Mouse (Mus musculus) forebrain, embryonic 13.5 days (tissue): ENCODE data around the gene Rgl1. TPM values are rescaled to one million over a fixed set of nuclear protein-coding genes. Genes with fewer than 3 reads are reported as not detected.

ENCODE experiments used
- ATAC-seq: fragments of 200-750 bp; cut with Nextera tagmentation; 2 replicates; pipeline ENCODE4 v1.8.0; 2017
- H3K27ac ChIP-seq: fragments of 300-500 bp; sonication (generic); 2 replicates; pipeline ENCODE4 v1.5.1; 2015; ENCODE audit warnings: inconsistent platforms, mild to moderate bottlenecking, moderate library complexity
- H3K27me3 ChIP-seq: fragments of 300-500 bp; sonication (generic); 2 replicates; pipeline ENCODE4 v1.6.1; 2015; ENCODE audit warnings: mild to moderate bottlenecking, inconsistent platforms
- H3K36me3 ChIP-seq: fragments of 300-500 bp; sonication (generic); 2 replicates; pipeline ENCODE4 v1.6.1; 2015; ENCODE audit warnings: mild to moderate bottlenecking, inconsistent platforms; ENCODE audit not compliant: poor library complexity, severe bottlenecking
- H3K4me1 ChIP-seq: fragments of 300-500 bp; sonication (generic); 2 replicates; pipeline ENCODE4 v1.6.1; 2015; ENCODE audit warnings: inconsistent platforms
- H3K4me2 ChIP-seq: fragments of 300-500 bp; sonication (generic); 2 replicates; pipeline ENCODE4 v1.6.1; 2015; ENCODE audit warnings: inconsistent platforms, mild to moderate bottlenecking, moderate library complexity
- H3K4me3 ChIP-seq: fragments of 300-500 bp; sonication (generic); 2 replicates; pipeline ENCODE4 v1.5.1; 2015; ENCODE audit warnings: mild to moderate bottlenecking, inconsistent platforms
- H3K9ac ChIP-seq: fragments of 300-500 bp; sonication (generic); 2 replicates; pipeline ENCODE4 v1.6.1; 2015; ENCODE audit warnings: mild to moderate bottlenecking, inconsistent platforms
- H3K9me3 ChIP-seq: fragments of 300-500 bp; sonication (generic); replicated peaks from 2 replicates; pipeline ENCODE4 v1.6.1; 2016; ENCODE audit warnings: inconsistent platforms
- WGBS: fragments of 180-500 bp; shearing (Covaris S2); methylation state at CpG from one replicate; pipeline ENCODE4 v1.1.7; 2015; 5-methylcytosine and 5-hydroxymethylcytosine counted together
- polyA plus RNA-seq: library from polyadenylated mRNA; unstranded; fragments of >200 nt; fragmentation: Nextera tagmentation; extraction: Ambion mirVana; gene quantifications from 2 replicates; pipeline ENCODE4 v1.2.1, GENCODE M21; 2015

Gene Rgl1
- polyA plus RNA-seq, 1 experiment from 2014 or later = 18.5 TPM

DNA sequence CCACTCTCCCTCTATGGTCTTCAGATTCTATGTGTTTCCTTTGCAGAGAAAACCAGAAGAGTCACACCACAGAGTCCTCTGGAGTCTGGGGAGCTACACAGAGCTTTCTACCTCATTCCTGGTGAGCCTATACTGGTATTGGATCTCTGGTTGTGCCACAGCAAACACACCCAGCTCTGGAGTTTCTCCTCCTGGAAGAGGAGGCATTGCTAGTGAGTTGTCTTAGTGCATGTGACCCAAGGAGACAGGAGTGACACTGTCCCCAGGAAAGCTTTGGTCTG lies 149.4 kb downstream of the Rgl1 start:
- no peak overlapping the region for H3K4me3 ChIP-seq
- H3K9ac ChIP-seq = no peak overlapping the region
- peaks cover 13% of the 10 kb centered on the region for H3K36me3 ChIP-seq
- H3K4me1 ChIP-seq = no peaks in the 10 kb centered on the region
- H3K27ac ChIP-seq = no peak overlapping the region
- no peak for ATAC-seq
- no peaks in the 10 kb centered on the region; the same call in 1 of the 2 replicates for H3K9me3 ChIP-seq
- H3K27me3 ChIP-seq = no peaks in the 10 kb centered on the region
- no peak overlapping the region for H3K4me2 ChIP-seq

- H3K4me3 ChIP-seq = no peak overlapping the region
- WGBS = 84% methylated on average over 10 of the region's 10 CpGs
- H3K9me3 ChIP-seq = no peaks in the 10 kb centered on the region; the same call in 1 of the 2 replicates
- ATAC-seq = no peak
- H3K4me2 ChIP-seq = no peak overlapping the region
- H3K36me3 ChIP-seq = peaks cover 13% of the 10 kb centered on the region
- H3K4me1 ChIP-seq = no peaks in the 10 kb centered on the region
- no peaks in the 10 kb centered on the region for H3K27me3 ChIP-seq
- H3K27ac ChIP-seq = no peak overlapping the region
- no peak overlapping the region for H3K9ac ChIP-seq
Measured at GRCm38 (mm10) chr1:152615987-152616776, 150.0 kb downstream of the Rgl1 start.

DNA sequence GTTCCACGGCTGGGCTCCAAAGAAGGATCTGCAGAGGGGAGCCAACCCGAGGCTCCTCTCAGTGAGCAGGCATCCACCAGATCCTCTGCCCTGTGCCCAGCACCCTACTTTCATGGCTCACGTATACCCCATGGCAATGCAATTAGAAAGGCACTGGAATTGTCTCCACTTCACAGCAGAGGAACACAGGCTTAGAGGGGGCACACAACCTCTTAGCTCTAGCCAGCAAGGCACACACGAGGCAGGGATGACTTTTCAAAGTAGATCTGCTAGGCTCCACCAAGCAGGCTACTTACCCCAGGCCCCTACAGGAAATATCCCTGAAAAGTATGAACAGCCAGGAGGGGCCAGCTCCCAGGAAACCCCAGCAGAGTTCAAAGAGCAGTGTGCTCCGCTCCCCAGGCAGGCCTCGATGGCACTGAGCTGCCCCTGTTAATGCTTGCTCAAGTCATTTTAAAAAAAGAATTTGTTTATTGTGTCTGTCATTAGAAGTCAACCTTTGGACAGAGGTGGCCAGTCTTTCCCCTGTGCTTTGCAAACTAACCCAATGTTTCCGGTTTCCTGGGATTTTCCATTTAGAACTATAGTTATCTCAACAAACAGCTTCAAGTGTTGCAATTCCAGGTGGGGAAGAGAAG lies 151.3 kb downstream of the Rgl1 start:
- Histone ChIP-seq H3K4me2 (no peak overlapping the region), H3K27me3 (no peaks in the 10 kb centered on the region), H3K4me3 (no peak overlapping the region), H3K36me3 (peaks cover 13% of the 10 kb centered on the region), H3K4me1 (no peaks in the 10 kb centered on the region), H3K9ac (no peak overlapping the region), H3K9me3 (no peaks in the 10 kb centered on the region; the same call in 1 of the 2 replicates), H3K27ac (no peak overlapping the region)
- 79% methylated on average over 7 of the region's 7 CpGs for WGBS
- ATAC-seq = no peak

DNA sequence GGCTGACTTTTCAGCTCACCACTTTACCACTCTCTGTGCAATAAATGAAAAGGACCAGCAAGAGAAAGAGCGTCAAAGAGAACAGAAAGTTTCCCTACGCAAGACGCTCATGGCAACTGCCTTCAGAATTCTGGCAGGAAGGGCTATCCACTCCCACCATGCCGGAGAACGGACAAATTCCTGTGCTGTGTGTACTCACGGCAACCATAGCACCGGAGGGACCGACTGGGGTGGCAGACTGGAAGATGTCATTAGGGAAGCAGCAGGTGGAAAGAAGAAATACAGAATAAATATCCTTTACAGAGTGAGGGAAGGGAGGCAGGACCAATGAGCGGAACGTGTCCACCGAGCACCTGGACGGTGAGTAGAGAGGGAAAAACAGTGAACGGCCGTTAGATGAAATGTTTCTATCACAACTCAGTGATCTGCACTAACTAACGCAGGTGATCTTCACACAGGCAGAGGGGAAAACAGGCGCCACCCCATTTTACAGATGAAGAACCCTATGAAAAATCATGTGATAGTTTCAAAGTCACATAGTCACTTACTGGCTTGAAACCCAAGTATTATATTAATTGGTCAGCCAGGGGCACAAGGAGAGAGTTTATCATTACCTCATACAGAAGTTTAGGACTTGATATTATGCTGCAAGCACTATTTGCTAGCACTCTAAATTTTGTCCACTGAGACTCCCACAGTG lies 152.8 kb downstream of the Rgl1 start:
- Histone ChIP-seq H3K4me2 (no peak overlapping the region), H3K36me3 (0 out of 2 replicates have a peak, but pooled peaks cover 4% of the 10 kb centered on the region), H3K9me3 (no peaks in the 10 kb centered on the region), H3K27me3 (no peaks in the 10 kb centered on the region), H3K9ac (no peak overlapping the region), H3K4me3 (no peak overlapping the region), H3K4me1 (0 out of 2 replicates have a peak, but pooled peaks cover 4% of the 10 kb centered on the region), H3K27ac (no peak overlapping the region)
- 90% methylated on average over 16 of the region's 16 CpGs for WGBS
- no peak for ATAC-seq

- 0 out of 2 replicates have a peak, but pooled peaks cover 4% of the 10 kb centered on the region for H3K4me1 ChIP-seq
- WGBS = 78% methylated on average over 12 of the region's 12 CpGs
- 0 out of 2 replicates have a peak, but pooled peaks cover 4% of the 10 kb centered on the region for H3K36me3 ChIP-seq
- no peak overlapping the region for H3K4me3 ChIP-seq
- no peak overlapping the region for H3K27ac ChIP-seq
- H3K9me3 ChIP-seq = no peaks in the 10 kb centered on the region
- ATAC-seq = no peak
- no peak overlapping the region for H3K4me2 ChIP-seq
- no peaks in the 10 kb centered on the region for H3K27me3 ChIP-seq
- no peak overlapping the region for H3K9ac ChIP-seq
Measured at GRCm38 (mm10) chr1:152612535-152613157, 153.5 kb downstream of the Rgl1 start.

GRCm38 (mm10) chr1:152609547-152609946 lies 156.6 kb downstream of the Rgl1 start:
- no peaks in the 10 kb centered on the region for H3K9me3 ChIP-seq
- no peak overlapping the region for H3K27ac ChIP-seq
- 0 out of 2 replicates have a peak, but pooled peaks cover 4% of the 10 kb centered on the region for H3K4me1 ChIP-seq
- no peak for ATAC-seq
- H3K4me3 ChIP-seq = no peak overlapping the region
- 0 out of 2 replicates have a peak, but pooled peaks cover 4% of the 10 kb centered on the region for H3K36me3 ChIP-seq
- no peaks in the 10 kb centered on the region for H3K27me3 ChIP-seq
- no peak overlapping the region for H3K4me2 ChIP-seq
- WGBS = 73% methylated on average over 10 of the region's 10 CpGs
- H3K9ac ChIP-seq = no peak overlapping the region

GRCm38 (mm10) chr1:152609006-152609405 lies 157.1 kb downstream of the Rgl1 start:
- Histone ChIP-seq H3K4me3 (no peak overlapping the region), H3K36me3 (0 out of 2 replicates have a peak, but pooled peaks cover 4% of the 10 kb centered on the region), H3K9ac (no peak overlapping the region), H3K27me3 (no peaks in the 10 kb centered on the region), H3K4me1 (0 out of 2 replicates have a peak, but pooled peaks cover 4% of the 10 kb centered on the region), H3K27ac (no peak overlapping the region), H3K9me3 (no peaks in the 10 kb centered on the region), H3K4me2 (no peak overlapping the region)
- WGBS = 88% methylated on average over 7 of the region's 7 CpGs
- no peak for ATAC-seq

- Histone ChIP-seq H3K4me3 (no peak overlapping the region), H3K9ac (no peak overlapping the region), H3K4me2 (no peak overlapping the region), H3K4me1 (0 out of 2 replicates have a peak, but pooled peaks cover 4% of the 10 kb centered on the region), H3K27me3 (no peaks in the 10 kb centered on the region), H3K36me3 (0 out of 2 replicates have a peak, but pooled peaks cover 4% of the 10 kb centered on the region), H3K27ac (no peak overlapping the region), H3K9me3 (no peaks in the 10 kb centered on the region)
- WGBS = 83% methylated on average over 14 of the region's 14 CpGs
- no peak for ATAC-seq
Measured at GRCm38 (mm10) chr1:152607765-152608164, 158.4 kb downstream of the Rgl1 start.

- no peaks in the 10 kb centered on the region for H3K27me3 ChIP-seq
- WGBS = 89% methylated on average over 11 of the region's 11 CpGs
- no peak overlapping the region for H3K9ac ChIP-seq
- 0 out of 2 replicates have a peak, but pooled peaks cover 4% of the 10 kb centered on the region for H3K4me1 ChIP-seq
- ATAC-seq = no peak
- no peak overlapping the region for H3K4me2 ChIP-seq
- H3K36me3 ChIP-seq = no peaks in the 10 kb centered on the region
- H3K27ac ChIP-seq = no peak overlapping the region
- no peaks in the 10 kb centered on the region for H3K9me3 ChIP-seq
- H3K4me3 ChIP-seq = no peak overlapping the region
Measured at GRCm38 (mm10) chr1:152606727-152607126, 159.4 kb downstream of the Rgl1 start.

DNA sequence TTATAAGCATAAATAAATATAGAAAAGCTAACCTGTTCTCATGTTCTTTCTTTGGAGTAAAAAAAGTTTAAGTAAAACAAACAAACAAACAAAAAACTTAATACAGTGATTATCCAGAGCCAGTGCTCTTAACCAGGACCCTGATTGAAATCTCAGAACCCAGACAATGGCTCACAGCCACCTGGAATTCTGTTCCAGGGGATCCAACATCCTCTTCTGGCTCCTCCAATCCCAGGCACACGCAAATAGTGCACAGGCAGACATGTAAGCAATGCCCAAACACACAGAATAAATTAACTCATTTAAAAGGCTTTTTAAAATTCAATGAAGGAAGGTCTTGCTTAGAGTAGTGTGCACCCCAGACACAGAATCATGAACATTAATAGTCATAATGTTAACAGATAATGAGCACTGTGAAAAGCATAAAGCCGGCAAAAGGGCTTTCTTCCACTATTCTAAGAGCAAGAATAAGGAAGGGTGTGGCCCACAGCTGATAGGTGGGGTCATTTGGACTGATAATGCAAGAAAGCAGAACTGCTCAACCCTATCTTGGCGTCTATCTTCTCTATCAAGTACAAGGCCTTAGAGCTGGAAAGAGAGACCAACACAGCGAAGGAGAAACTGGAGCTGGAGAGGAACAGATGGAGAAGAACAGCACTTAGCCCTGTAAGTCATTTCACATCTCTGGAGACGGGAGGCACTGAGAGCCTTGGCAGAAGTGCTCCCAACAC lies 160.1 kb downstream of the Rgl1 start:
- no peak overlapping the region for H3K27ac ChIP-seq
- 85% methylated on average over 5 of the region's 5 CpGs for WGBS
- no peaks in the 10 kb centered on the region for H3K27me3 ChIP-seq
- H3K4me1 ChIP-seq = 0 out of 2 replicates have a peak, but pooled peaks cover 4% of the 10 kb centered on the region
- H3K4me3 ChIP-seq = no peak overlapping the region
- no peaks in the 10 kb centered on the region for H3K9me3 ChIP-seq
- ATAC-seq = no peak
- no peaks in the 10 kb centered on the region for H3K36me3 ChIP-seq
- H3K9ac ChIP-seq = no peak overlapping the region
- no peak overlapping the region for H3K4me2 ChIP-seq

DNA sequence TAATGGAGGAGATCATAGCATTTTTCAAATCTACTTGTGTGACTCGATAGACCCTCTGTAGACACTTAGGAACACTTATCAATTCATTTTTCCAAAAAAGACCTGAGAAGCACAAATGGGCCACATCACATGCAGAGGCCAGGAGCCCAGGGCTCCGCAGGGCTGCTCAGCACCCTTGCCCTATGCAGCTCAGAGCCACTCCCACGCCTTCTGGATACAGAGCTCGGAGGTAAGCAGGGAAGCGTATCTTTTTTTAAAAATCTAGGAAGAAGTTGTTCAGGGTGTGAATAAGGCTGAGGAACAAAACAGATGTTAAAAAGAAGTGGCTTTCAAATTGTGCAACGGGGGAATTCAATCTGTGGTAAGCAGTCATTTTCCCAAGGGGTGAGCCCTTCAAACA lies 162.0 kb downstream of the Rgl1 start:
- Histone ChIP-seq H3K4me3 (no peak overlapping the region), H3K9me3 (no peaks in the 10 kb centered on the region), H3K4me1 (no peaks in the 10 kb centered on the region), H3K9ac (no peak overlapping the region), H3K4me2 (no peak overlapping the region), H3K27me3 (no peaks in the 10 kb centered on the region), H3K36me3 (no peaks in the 10 kb centered on the region), H3K27ac (no peak overlapping the region)
- WGBS = 81% methylated on average over 6 of the region's 6 CpGs
- ATAC-seq = no peak
